Mouse (Mus musculus) ES-Bruce4 (cell line): ENCODE data around the gene Prune1. TPM values are rescaled to one million over a fixed set of nuclear protein-coding genes. Genes with fewer than 3 reads are reported as not detected.
A peak's percentile ranks its signal among the peaks of the same experiment; 100 is the strongest.

ENCODE experiments used
- H3K27ac ChIP-seq: 2 replicates; pipeline ENCODE4 v1.5.1; 2012; ENCODE audit warnings: low read length, inconsistent platforms; ENCODE audit not compliant: insufficient read depth
- H3K27me3 ChIP-seq: 2 replicates; pipeline ENCODE4 v1.6.1; 2012; ENCODE audit warnings: mild to moderate bottlenecking, low read length, inconsistent platforms; ENCODE audit not compliant: control insufficient read depth, poor library complexity, insufficient read depth, severe bottlenecking
- H3K36me3 ChIP-seq: 2 replicates; pipeline ENCODE4 v1.6.1; 2012; ENCODE audit warnings: inconsistent platforms, mild to moderate bottlenecking, low read length, moderate library complexity; ENCODE audit not compliant: control insufficient read depth, poor library complexity, insufficient read depth, severe bottlenecking
- H3K4me1 ChIP-seq: one replicate; pipeline ENCODE4 v1.8.1; 2011; ENCODE audit warnings: low read length; ENCODE audit not compliant: control insufficient read depth, insufficient read depth
- H3K4me3 ChIP-seq: 2 replicates; pipeline ENCODE4 v1.5.1; 2011; ENCODE audit warnings: low read depth, mild to moderate bottlenecking, low read length
- H3K9ac ChIP-seq: 2 replicates; pipeline ENCODE4 v1.6.1; 2012; ENCODE audit warnings: low read depth, mild to moderate bottlenecking, inconsistent platforms; ENCODE audit not compliant: poor library complexity, severe bottlenecking
- H3K9me3 ChIP-seq: replicated peaks from 2 replicates; pipeline ENCODE4 v1.6.1; 2012; ENCODE audit warnings: mild to moderate bottlenecking, low read length, inconsistent platforms; ENCODE audit not compliant: control insufficient read depth, poor library complexity, insufficient read depth, severe bottlenecking
- CTCF ChIP-seq: IDR thresholded peaks from one replicate; pipeline ENCODE4 v1.8.1; 2011; ENCODE audit warnings: low read depth, low read length
- EP300 ChIP-seq: IDR thresholded peaks from 2 replicates; pipeline ENCODE4 v1.6.1; 2011; ENCODE audit warnings: low read depth, low read length; ENCODE audit not compliant: insufficient read depth
- POLR2A ChIP-seq: IDR thresholded peaks from one replicate; pipeline ENCODE4 v1.8.1; 2011; ENCODE audit warnings: low read length; ENCODE audit not compliant: insufficient read depth
- polyA plus RNA-seq: library from polyadenylated mRNA; stranded (reverse); fragments of >200 nt; gene quantifications from 2 replicates; pipeline ENCODE4 v1.2.4, GENCODE M21; 2011; ENCODE audit warnings: low read depth; ENCODE audit not compliant: missing spikeins, insufficient read depth, insufficient read length

Prune1 gene
- polyA plus RNA-seq, 1 experiment, result 43.9 TPM

- Histone ChIP-seq H3K9ac (no peak overlapping the region), H3K9me3 (no peaks in the 10 kb centered on the region), H3K27ac (no peak overlapping the region), H3K4me1 (peaks cover 5% of the 10 kb centered on the region), H3K27me3 (no peaks in the 10 kb centered on the region), H3K36me3 (no peaks in the 10 kb centered on the region), H3K4me3 (no peak overlapping the region)
- TF ChIP-seq POLR2A (no peak), CTCF (peak; percentile 33)
These were observed 29.3 kb upstream of the Prune1 start for GRCm38 (mm10) chr3:95310968-95311882.

DNA sequence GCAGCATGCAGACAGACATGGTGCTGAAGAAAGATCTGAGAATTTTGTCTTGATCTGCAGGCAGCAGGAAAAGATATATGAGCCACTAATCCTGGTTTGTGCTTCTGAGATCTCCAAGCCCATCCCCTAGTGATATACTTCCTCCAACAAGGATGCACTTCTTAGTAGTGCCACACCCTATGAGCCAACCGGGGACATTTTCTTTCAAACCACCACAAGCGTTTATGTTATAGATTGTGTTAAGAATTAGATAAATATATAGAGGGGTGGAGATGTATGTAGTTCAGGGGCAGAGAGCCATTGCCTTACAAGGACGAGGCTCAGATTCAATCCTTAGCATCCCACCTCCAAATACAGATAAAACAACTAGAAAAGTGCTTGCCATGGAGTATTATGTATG is 28.6 kb upstream of the Prune1 start:
- no peak overlapping the region for H3K27ac ChIP-seq
- no peaks in the 10 kb centered on the region for H3K9me3 ChIP-seq
- H3K36me3 ChIP-seq, result no peaks in the 10 kb centered on the region
- no peak overlapping the region for H3K9ac ChIP-seq
- no peak overlapping the region for H3K4me3 ChIP-seq
- H3K27me3 ChIP-seq, result no peaks in the 10 kb centered on the region
- H3K4me1 ChIP-seq, result peaks cover 5% of the 10 kb centered on the region
- TF ChIP-seq POLR2A, result no peak

DNA sequence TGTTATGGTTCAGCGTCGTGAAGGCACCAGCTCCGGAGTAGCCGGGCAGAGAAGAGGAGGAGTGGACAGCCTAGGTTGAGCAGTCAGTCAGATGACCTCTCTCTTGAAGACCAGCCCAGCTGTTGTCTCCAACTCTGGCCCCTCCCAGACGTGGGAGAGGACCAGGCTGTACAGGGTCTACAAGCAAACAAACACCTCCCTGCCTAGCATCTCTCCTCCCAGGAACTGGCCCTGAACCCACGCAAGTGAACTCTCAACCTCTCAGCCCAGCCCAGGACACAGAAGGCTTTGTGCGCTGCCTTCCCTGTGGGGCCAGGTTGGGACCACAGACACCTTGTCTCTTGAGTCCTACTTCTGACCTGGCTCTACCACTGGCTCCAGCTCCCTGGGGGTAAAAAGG is 25.2 kb upstream of the Prune1 start, which contains the start of gene Anxa9:
TSS of gene Anxa9 (minus strand) at position 77 of the 400 bp plus-strand sequence.
- no peak for TF ChIP-seq CTCF
- no peak for TF ChIP-seq EP300
- TF ChIP-seq POLR2A, result no peak
- no peaks in the 10 kb centered on the region for H3K36me3 ChIP-seq
- no peaks in the 10 kb centered on the region for H3K27me3 ChIP-seq
- H3K9me3 ChIP-seq, result no peaks in the 10 kb centered on the region
- no peak within 1 kb of the TSS for H3K4me3 ChIP-seq
- H3K27ac ChIP-seq, result peak within 1 kb of the TSS; percentile 68
- H3K9ac ChIP-seq, result no peak within 1 kb of the TSS
- peaks cover 5% of the 10 kb centered on the region for H3K4me1 ChIP-seq

- TF ChIP-seq CTCF (no peak), EP300 (no peak), POLR2A (no peak)
- Histone ChIP-seq H3K4me1 (peaks cover 5% of the 10 kb centered on the region), H3K4me3 (no peak overlapping the region), H3K27me3 (no peaks in the 10 kb centered on the region), H3K36me3 (no peaks in the 10 kb centered on the region), H3K9ac (no peak overlapping the region), H3K27ac (no peak overlapping the region), H3K9me3 (no peaks in the 10 kb centered on the region)
These were observed 24.4 kb upstream of the Prune1 start for GRCm38 (mm10) chr3:95306244-95306643.

GRCm38 (mm10) chr3:95301204-95301796 is 19.4 kb upstream of the Prune1 start:
- TF ChIP-seq EP300, result no peak
- no peak for TF ChIP-seq CTCF
- no peak for TF ChIP-seq POLR2A
- Histone ChIP-seq H3K36me3 (no peaks in the 10 kb centered on the region), H3K9me3 (no peaks in the 10 kb centered on the region), H3K27me3 (no peaks in the 10 kb centered on the region), H3K9ac (no peak overlapping the region), H3K4me1 (no peaks in the 10 kb centered on the region), H3K27ac (no peak overlapping the region), H3K4me3 (no peak overlapping the region)

GRCm38 (mm10) chr3:95298018-95298417 is 16.1 kb upstream of the Prune1 start:
- Histone ChIP-seq H3K27me3 (no peaks in the 10 kb centered on the region), H3K4me1 (peaks cover 6% of the 10 kb centered on the region)

More at GRCm38 (mm10) chr3:95298018-95298417, 16.1 kb upstream of the Prune1 start:
- Histone ChIP-seq H3K4me3 (no peak overlapping the region), H3K9ac (no peak overlapping the region), H3K36me3 (peaks cover 7% of the 10 kb centered on the region; the same call in 1 of the 2 replicates), H3K9me3 (no peaks in the 10 kb centered on the region), H3K27ac (no peak overlapping the region)
- TF ChIP-seq POLR2A, result no peak
- TF ChIP-seq EP300, result no peak
- TF ChIP-seq CTCF, result no peak
